Mouse (Mus musculus): ENCODE data around the gene Usp6nl. TPM values are rescaled to one million over a fixed set of nuclear protein-coding genes. Genes with fewer than 3 reads are reported as not detected.

Usp6nl gene
- polyA plus RNA-seq, 1 experiment from 2014 or later = 9.5 TPM

Other genes with a start within 250 kb of the Usp6nl start
- 19.6 and 23.1 TPM in 2 replicates for gene Proser2, start 192.5 kb upstream of the Usp6nl start, polyA plus RNA-seq (2015; fragmentation: Nextera tagmentation; extraction: Ambion mirVana)
- gene Echdc3, start 109.6 kb upstream of the Usp6nl start, polyA plus RNA-seq (2015; fragmentation: Nextera tagmentation; extraction: Ambion mirVana) = 5.0 and 6.3 TPM in 2 replicates

Data from embryonic facial prominence, embryonic 15.5 days (tissue).